Comparison of ENCODE assay signal across 7 mouse cellular contexts in the genomic region with DNA sequence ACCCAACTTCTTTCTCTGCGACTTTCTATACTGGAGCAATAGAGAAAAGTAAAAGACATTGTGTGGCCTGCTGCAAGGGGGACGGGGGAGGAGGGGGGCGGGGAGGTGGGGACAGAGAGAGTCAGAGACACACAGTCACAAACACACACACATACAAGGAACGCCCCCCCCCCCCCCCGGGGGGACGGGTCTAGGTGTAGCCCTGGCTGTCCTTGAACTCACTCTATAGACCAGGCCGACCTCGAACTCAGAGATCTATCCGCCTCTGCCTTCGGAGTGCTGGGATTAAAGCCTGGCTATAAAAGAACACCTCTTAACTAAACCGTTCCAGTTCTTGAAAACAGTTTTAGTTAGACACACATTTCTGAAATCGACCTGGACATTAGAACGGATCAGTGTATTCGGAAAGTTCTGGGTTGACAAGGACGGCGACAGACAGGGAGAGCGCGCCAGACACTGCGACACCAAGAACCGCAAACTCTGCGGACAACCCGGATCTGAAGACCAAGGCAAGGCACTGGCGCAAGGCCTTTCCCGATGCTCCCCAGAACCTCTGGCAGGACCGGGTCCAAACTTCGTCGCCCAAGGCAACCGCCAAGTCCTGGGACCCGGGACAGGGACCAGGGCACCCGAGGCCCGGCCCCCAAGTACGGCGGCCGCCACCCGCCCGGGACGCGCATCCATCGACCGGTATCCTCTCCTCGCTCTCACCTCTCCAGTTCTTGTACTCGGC. TPM values are rescaled to one million over a fixed set of nuclear protein-coding genes. Genes with fewer than 3 reads are reported as not detected.
DNase-seq lines count a peak whose midpoint lies in the region; ATAC-seq and TF ChIP-seq lines count a peak whose summit lies in the region.

No protein-coding gene starts in this region.

- H3K27ac ChIP-seq in heart, postnatal 0 days (ENCODE audit: low read depth): 0 out of 2 replicates have a peak overlapping the region, but pooled peaks have one; percentile 17

- H3K9me3 ChIP-seq in heart, postnatal 0 days (replicated peaks; ENCODE audit: control insufficient read depth, low read length): no peaks in the 10 kb centered on the region
- no peaks in the 10 kb centered on the region for H3K9me3 ChIP-seq in megakaryocyte, embryonic 14.5 days

- no peaks in the 10 kb centered on the region for H3K27me3 ChIP-seq in heart, postnatal 0 days (ENCODE audit: control insufficient read depth, insufficient read depth, low read length)
- no peaks in the 10 kb centered on the region for H3K27me3 ChIP-seq in megakaryocyte, embryonic 14.5 days (replicated peaks)

- H3K9ac ChIP-seq in heart, postnatal 0 days (replicated peaks; ENCODE audit: low read depth, low read length): peak overlapping the region; percentile 71

- H3K4me3 ChIP-seq in lung, adult 2 months (replicated peaks; ENCODE audit: extremely low read depth, low read depth, low read length): peak overlapping the region; percentile 95
- peak overlapping the region; percentile 92 for H3K4me3 ChIP-seq in heart, postnatal 0 days (ENCODE audit: low read depth, low read length)
- peak overlapping the region; percentile 95 for H3K4me3 ChIP-seq in megakaryocyte, embryonic 14.5 days (replicated peaks)

- no peak for TF ChIP-seq CTCF in lung, adult 2 months (IDR thresholded peaks at IDR 0.05; ENCODE audit: insufficient read depth, low read length)
- no peak for TF ChIP-seq CTCF in heart, postnatal 0 days (IDR thresholded peaks at IDR 0.05; ENCODE audit: low read depth)

- H3K4me1 ChIP-seq in lung, adult 2 months (ENCODE audit: control insufficient read depth, insufficient read depth, low read length): peaks cover 4% of the 10 kb centered on the region; the same call in 1 of the 2 replicates
- 0 out of 2 replicates have a peak, but pooled peaks cover 4% of the 10 kb centered on the region for H3K4me1 ChIP-seq in heart, postnatal 0 days (ENCODE audit: control insufficient read depth, insufficient read depth)
- H3K4me1 ChIP-seq in megakaryocyte, embryonic 14.5 days: peaks cover 23% of the 10 kb centered on the region

- no peak for TF ChIP-seq POLR2A in lung, adult 2 months (IDR thresholded peaks at IDR 0.05; ENCODE audit: borderline replicate concordance, extremely low read depth, low read depth, low read length)

- no peak for DNase-seq in lung, adult 2 months
- no peak for DNase-seq in lung, postnatal 14 days
- peak; percentile 49 for DNase-seq in embryo, embryonic 10.5 days (ENCODE audit: low spot score)
- no peak for DNase-seq in heart, postnatal 0 days (ENCODE audit: low spot score)
- no peak for DNase-seq in cerebellum, adult 18-20 months
- DNase-seq in thymus, adult 18-20 months: no peak

- ATAC-seq in heart, postnatal 0 days (ENCODE audit: insufficient read depth, low read depth): peak; percentile 56

- WGBS in lung, adult 2 months: 5% methylated on average over 42 of the region's 42 CpGs
- 4% methylated on average over 41 of the region's 42 CpGs for WGBS in heart, postnatal 0 days

- peak overlapping the region; percentile 94 for H3K4me2 ChIP-seq in heart, postnatal 0 days (ENCODE audit: low read depth, low read length)

- TF ChIP-seq EP300 in heart, postnatal 0 days (IDR thresholded peaks at IDR 0.05; ENCODE audit: low read depth): no peak

- peaks cover 15% of the 10 kb centered on the region for H3K36me3 ChIP-seq in heart, postnatal 0 days (replicated peaks; ENCODE audit: control insufficient read depth, insufficient read depth, low read length)
- peaks cover 14% of the 10 kb centered on the region for H3K36me3 ChIP-seq in megakaryocyte, embryonic 14.5 days (replicated peaks; ENCODE audit: low read length)

RNA-seq across cellular contexts. Expression of a gene that starts 0.5 kb away (rescaled TPM):
- polyA plus RNA-seq in lung, adult 2 months (2012; rRNA removed): 3.6 and 7.1 TPM in 2 replicates
- 3.4 TPM in 1 of 2 replicates, not detected in the other for total RNA-seq in heart, postnatal 0 days (2014; rRNA removed; ENCODE audit: low replicate concordance)
- polyA plus RNA-seq in heart, postnatal 0 days (2015; fragmentation: Nextera tagmentation; extraction: Ambion mirVana): 61.7 and 62.5 TPM in 2 replicates
- polyA plus RNA-seq in megakaryocyte, embryonic 14.5 days (2012; ENCODE audit: insufficient read depth, low replicate concordance): 29.6 TPM in 1 of 2 replicates, not detected in the other

RNA-seq across cellular contexts. Expression of a gene that starts 0.6 kb away (rescaled TPM):
- polyA plus RNA-seq in lung, adult 2 months (2012; rRNA removed): 5.6 and 8.6 TPM in 2 replicates
- 5.1 and 7.7 TPM in 2 replicates for total RNA-seq in heart, postnatal 0 days (2014; rRNA removed; ENCODE audit: low replicate concordance)
- 8.0 and 8.7 TPM in 2 replicates for polyA plus RNA-seq in heart, postnatal 0 days (2015; fragmentation: Nextera tagmentation; extraction: Ambion mirVana)
- polyA plus RNA-seq in megakaryocyte, embryonic 14.5 days (2012; ENCODE audit: insufficient read depth, low replicate concordance): 1.00 and 6.8 TPM in 2 replicates

RNA-seq across cellular contexts. Expression of a gene that starts 56.3 kb away (rescaled TPM):
- polyA plus RNA-seq in lung, adult 2 months (2012; rRNA removed): 1.1 and 4.8 TPM in 2 replicates
- total RNA-seq in heart, postnatal 0 days (2014; rRNA removed; ENCODE audit: low replicate concordance): 0.95 and 2.7 TPM in 2 replicates
- 1.8 and 2.1 TPM in 2 replicates for polyA plus RNA-seq in heart, postnatal 0 days (2015; fragmentation: Nextera tagmentation; extraction: Ambion mirVana)
- polyA plus RNA-seq in megakaryocyte, embryonic 14.5 days (2012; ENCODE audit: insufficient read depth, low replicate concordance): 2.0 TPM in 1 of 2 replicates, not detected in the other
